Mouse (Mus musculus) testis, adult 2 months (tissue): ENCODE results near the gene Axin2.

Experiments used
- CTCF ChIP-seq: fragments of 200-500 bp; IDR thresholded peaks from 2 replicates; pipeline ENCODE4 v1.5.1; 2012; ENCODE audit warnings: low read depth, mild to moderate bottlenecking, inconsistent platforms, low read length, moderate library complexity; ENCODE audit not compliant: control insufficient read depth, insufficient read depth, insufficient replicate concordance
- POLR2A ChIP-seq: fragments of 200-500 bp; IDR thresholded peaks from 2 replicates; pipeline ENCODE4 v1.6.1; 2012; ENCODE audit warnings: low read depth, mild to moderate bottlenecking, inconsistent platforms, low read length, moderate library complexity; ENCODE audit not compliant: control insufficient read depth

- TF ChIP-seq POLR2A: no peak
- TF ChIP-seq CTCF: no peak
Observed at GRCm38 (mm10) chr11:108909396-108910195, 10.6 kb upstream of the Axin2 start.
